Mouse (Mus musculus): ENCODE measurements around the gene Mogat2.
A peak's percentile ranks its signal among the peaks of the same experiment; 100 is the strongest.

The Mogat2 gene

GRCm38 (mm10) chr7:99194511-99194910, 43.9 kb downstream of the Mogat2 start:
- DNase-seq (ENCODE audit: low spot score in 2 of 2) = no peak

GRCm38 (mm10) chr7:99193926-99194325, 44.5 kb downstream of the Mogat2 start:
- no peak for DNase-seq (ENCODE audit: low spot score in 2 of 2)

DNA sequence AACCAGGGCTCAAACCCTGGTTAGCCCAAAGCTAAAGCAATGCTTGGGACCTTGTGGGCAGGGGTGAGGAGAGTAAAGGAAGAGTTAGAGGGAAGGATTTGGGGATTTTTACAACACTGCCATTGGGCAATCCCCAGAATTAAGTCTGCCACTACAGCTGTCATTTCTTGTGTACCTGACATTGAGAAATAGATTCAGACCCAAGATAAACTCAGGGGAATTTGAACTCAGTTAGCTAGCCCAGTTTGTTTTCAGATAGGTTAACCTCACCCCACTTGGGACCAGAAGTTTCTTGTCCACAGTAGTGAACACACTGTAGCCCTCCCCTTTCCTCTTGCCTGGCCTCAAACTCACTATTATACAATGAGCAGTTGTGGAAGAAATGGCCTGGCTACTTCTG, 47.0 kb downstream of the Mogat2 start:
- no peak for DNase-seq (ENCODE audit: low spot score in 2 of 2)

DNA sequence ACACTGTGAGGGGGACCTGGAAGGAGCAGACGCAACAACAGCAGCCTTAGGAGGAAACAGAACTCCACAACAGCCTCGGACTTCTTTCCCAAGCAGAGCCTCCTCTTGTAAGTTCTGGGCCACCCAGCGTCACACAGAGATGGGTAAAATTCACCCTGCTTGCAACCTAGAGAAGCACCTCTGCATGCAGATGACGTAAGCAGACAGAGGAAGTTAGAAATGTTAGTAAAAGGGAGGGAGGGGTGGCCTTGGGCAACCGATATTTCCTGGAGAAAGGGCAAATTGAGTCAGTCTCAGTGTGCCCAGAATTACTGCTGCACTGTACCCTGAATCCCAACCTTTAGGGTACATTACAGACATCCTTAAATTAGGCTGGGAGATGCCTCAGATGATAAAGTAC, 48.5 kb downstream of the Mogat2 start:
- no peak for DNase-seq (ENCODE audit: low spot score in 2 of 2)

GRCm38 (mm10) chr7:99188630-99189029, 49.8 kb downstream of the Mogat2 start:
- DNase-seq (ENCODE audit: low spot score in 2 of 2) = peak in 1 of 2 experiments; percentile 59

GRCm38 (mm10) chr7:99187451-99187850, 51.0 kb downstream of the Mogat2 start:
- no peak for DNase-seq (ENCODE audit: low spot score in 2 of 2)

DNA sequence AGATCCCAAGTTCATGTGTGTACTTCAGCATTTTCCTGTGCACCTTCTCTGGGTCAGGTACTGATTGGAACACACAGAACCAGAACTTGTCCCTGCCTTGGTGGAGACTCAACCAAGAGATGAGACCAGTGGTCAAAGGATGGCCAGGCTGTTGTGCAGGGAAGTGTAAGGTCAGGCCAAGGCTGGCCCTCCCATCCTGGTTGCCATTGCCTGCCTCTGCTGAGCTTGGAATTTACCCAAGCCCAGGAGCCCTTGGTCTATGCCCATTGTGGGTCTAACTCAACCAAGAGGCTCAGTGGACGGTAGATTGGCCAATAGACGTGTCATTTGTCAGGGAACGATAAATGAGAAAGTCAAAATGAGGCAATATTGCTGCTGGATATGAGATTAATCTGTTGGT, 53.0 kb downstream of the Mogat2 start:
- no peak for DNase-seq (ENCODE audit: low spot score in 2 of 2)

- no peak for DNase-seq (ENCODE audit: low spot score in 2 of 2)
Observed at GRCm38 (mm10) chr7:99183751-99184150, 54.7 kb downstream of the Mogat2 start.

DNA sequence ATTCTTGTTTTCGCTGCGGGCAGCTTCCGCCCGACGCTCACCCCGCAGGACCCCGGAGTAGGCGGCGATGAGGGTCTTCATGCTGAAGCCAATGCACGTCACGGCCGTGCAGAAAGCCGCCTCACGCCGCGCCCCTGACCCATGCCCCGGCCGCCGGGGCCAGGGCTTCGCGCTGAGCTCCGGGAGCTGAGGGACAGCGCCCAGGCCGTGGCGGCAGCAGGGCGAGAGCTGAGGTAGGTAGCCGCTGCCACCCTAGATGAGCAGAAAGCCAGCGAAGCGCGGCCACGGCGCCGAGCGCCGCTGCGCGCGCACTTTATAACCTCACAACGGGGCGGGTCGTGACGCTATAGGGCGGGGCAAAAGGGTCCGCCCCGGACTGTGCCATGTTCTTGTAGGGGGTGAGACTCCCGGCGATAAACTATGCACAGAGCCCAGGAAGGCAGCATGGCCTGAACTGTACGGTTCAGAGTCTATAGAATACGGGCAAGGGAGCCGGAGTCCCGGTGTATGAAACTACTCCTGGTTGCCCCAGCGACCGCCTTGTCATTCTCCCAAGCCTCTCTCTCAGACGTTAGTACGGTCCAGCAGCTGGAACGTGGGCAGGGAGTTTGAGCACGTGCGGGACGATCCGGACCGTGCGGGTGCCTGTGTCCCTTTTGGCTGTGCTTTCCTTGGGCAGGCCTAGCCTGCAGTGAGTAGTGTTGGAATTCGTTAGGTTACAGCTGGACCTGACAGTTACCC, 55.8 kb downstream of the Mogat2 start, which contains the start of gene Dgat2:
Gene Dgat2, minus strand, starts transcription at position 288 of the 741 bp plus-strand sequence.
- peak; percentile 87 to 95 for DNase-seq (ENCODE audit: low spot score in 2 of 2)

DNA sequence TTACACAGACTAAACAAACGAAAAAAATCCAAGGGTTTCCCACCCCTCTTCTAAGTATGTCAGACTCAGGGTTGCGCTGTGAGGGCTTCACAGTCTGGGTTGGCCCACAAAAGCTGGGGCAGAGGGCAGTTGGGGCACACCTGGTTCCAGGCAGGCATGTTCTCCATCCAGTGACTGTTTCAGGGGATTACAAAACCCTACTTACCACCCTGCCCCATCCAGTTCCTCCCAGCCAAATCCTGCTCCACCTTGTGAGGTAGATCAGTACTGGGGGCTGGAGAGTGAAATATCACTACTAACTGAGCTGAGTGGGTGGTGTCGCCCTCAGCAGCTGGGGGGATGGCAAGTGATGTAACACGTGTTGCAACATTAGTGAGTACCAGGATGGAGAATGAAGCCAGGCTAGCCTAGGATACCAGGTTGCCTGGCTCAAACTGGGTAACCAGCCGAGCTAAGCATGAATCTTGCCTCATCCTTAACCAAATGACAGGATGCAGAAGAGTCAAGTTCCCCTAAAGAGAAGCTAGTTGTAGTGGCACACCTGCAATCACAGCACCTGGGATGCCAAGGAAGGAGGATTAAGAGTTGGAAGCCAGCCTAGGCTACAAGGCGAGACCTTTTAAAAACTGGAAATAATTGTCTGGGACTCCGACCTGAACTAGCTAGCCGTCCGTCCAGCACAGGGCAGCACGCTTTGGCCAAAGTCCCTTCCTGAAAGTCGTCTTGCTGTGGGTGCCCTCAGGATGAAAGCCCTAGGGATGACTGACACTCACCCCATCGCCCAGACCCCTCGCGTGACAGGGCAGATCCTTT, 56.6 kb downstream of the Mogat2 start:
- no peak for DNase-seq (ENCODE audit: low spot score in 2 of 2)

- no peak for DNase-seq (ENCODE audit: low spot score in 2 of 2)
Observed at GRCm38 (mm10) chr7:99180162-99180561, 58.3 kb downstream of the Mogat2 start.

GRCm38 (mm10) chr7:99179271-99179670, 59.1 kb downstream of the Mogat2 start:
- DNase-seq (ENCODE audit: low spot score in 2 of 2) = no peak

DNA sequence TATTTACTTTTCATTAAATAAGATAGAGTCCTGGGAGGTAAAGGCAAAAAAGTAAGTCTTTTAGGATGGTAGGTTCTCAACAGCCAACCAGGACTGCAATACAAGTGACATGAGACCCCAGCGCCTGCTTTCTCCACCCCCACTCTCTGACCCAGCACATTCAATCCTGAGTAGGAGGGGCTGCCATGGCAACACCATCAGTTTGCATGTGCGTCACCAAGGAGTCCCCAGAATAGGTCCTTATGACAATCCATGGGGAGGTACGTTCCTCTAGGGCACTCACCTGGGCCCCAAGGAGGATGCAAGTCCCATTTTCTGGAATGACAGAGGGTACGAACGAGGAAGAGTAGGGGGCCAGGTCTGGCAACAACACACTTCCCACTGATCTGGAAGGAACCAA, 61.0 kb downstream of the Mogat2 start:
- no peak for DNase-seq (ENCODE audit: low spot score in 2 of 2)

GRCm38 (mm10) chr7:99175666-99176065, 62.8 kb downstream of the Mogat2 start:
- no peak for DNase-seq (ENCODE audit: low spot score in 2 of 2)

GRCm38 (mm10) chr7:99175118-99175517, 63.3 kb downstream of the Mogat2 start:
- no peak for DNase-seq (ENCODE audit: low spot score in 2 of 2)

- DNase-seq (ENCODE audit: low spot score in 2 of 2) = no peak
Observed at GRCm38 (mm10) chr7:99174006-99174405, 64.4 kb downstream of the Mogat2 start.

- DNase-seq (ENCODE audit: low spot score in 2 of 2) = peak in 1 of 2 experiments; percentile 35
Observed at GRCm38 (mm10) chr7:99172898-99173297, 65.5 kb downstream of the Mogat2 start.

GRCm38 (mm10) chr7:99171730-99172463, 66.5 kb downstream of the Mogat2 start:
- DNase-seq (ENCODE audit: low spot score in 2 of 2) = no peak

- no peak for DNase-seq (ENCODE audit: low spot score in 2 of 2)
Observed at GRCm38 (mm10) chr7:99170519-99170918, 67.9 kb downstream of the Mogat2 start.

DNA sequence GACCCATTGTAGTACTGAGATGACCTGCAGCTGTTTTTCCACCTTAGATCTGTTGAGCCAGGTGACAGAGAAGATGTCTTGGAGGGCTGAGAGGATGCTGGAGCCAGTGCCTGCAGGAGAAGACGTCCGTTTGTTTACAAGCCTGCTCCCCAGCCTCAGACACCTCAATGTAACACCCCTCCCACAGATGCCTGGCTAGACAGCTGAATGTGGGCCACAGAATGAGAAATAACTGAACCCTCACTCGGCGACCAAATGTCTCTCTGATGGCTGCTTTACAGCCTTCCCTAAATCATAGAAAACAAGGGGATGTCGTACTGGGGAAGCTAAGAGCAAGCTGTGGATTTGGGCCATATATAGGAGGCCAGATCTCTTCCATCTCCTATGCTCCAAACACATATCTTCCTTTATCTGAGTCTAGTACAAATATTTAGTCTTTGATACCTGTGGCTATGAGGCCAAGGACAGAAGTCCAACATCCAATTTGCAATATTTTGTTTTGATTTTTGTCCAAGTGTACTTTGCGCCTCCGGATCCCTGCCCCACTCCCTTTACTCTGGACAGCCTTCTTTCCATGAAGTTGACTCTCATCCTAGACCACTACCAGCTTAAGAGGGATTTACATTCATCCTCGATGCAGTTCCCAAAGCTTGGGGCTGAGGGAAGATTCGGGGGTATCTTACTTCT, 68.6 kb downstream of the Mogat2 start:
- no peak for DNase-seq (ENCODE audit: low spot score in 2 of 2)
